Mouse (Mus musculus): Measurements from ENCODE around the gene Ptpru. TPM values are rescaled to one million over a fixed set of nuclear protein-coding genes. Genes with fewer than 3 reads are reported as not detected.

The Ptpru gene
- polyA plus RNA-seq, 1 experiment, result 1.2 TPM

DNA sequence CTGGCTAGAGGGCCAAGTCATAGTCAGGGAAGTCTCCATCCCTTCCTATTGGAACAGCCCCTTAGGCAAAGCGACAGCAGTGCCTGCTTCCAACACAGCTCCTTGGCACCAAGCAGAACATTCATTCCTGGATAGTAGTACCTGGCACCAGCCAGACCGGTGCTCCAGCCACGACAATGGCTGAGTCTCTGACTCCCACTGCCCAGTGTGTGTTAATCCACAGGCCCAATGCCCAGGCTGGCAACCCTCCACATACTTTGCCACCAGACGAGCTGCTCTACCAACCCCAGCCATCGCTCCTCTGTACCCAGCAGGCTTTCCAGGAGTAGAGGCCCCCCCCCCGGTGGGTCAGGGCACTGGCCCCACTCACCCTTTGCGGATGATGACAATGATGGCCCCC, 40.6 kb downstream of the Ptpru start:
- no peak for TF ChIP-seq CTCF (IDR thresholded peaks at IDR 0.05; ENCODE audit: extremely low read depth, insufficient read depth, insufficient read length, insufficient replicate concordance)
- TF ChIP-seq POLR2A (IDR thresholded peaks at IDR 0.05; ENCODE audit: low read depth, low read length), result no peak
- H3K27ac ChIP-seq (ENCODE audit: insufficient read depth, low read length), result no peak overlapping the region
- no peaks in the 10 kb centered on the region for H3K36me3 ChIP-seq (ENCODE audit: control insufficient read depth, insufficient read depth, low read length)
- H3K4me1 ChIP-seq (ENCODE audit: control insufficient read depth, insufficient read depth, insufficient read length), result no peaks in the 10 kb centered on the region
- 86% methylated on average over 7 of the region's 7 CpGs for WGBS
- no peak for DNase-seq (ENCODE audit: low read depth in 1 of 2, low spot score in 2 of 2)
- no peak overlapping the region for H3K4me3 ChIP-seq (ENCODE audit: extremely low read depth, insufficient read depth, insufficient read length)
- H3K27me3 ChIP-seq (ENCODE audit: control insufficient read depth, insufficient read depth, low read length), result no peaks in the 10 kb centered on the region

DNA sequence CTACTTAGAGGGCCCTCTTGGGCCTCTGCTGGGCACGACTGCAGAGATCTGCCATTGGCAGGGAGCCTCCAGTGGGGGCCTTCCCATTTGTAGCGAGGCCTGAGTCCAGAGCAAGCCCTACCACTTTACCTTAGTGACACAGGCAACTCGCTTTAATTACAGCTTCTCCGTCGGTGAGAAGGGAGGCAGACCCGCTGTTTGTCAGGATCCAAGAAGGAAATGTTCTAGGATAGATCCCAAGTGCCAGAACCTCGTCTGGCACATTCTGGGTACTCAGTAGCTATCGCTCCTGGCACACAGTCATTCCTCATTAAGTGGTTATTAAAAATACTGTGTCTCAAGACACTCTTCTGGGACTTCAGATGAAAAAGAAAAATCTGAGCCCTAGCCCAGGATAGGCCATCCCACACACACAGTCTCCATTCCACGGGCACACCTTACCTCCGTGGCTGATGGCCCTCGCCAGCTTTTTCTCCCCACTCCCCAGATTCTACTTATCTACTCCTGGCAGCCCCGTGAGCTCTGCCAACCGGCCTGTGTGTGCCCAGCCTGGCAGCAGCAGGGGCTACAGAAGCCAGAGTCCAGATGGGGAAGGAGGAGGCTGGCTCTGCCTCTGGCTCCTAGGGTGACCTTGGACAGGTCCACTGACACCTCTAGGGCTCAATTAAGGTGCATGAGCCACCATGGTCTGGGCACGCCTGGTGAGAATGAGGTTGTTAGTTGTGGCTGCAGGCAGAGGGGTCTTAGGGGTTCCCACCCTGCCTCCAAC, 41.6 kb downstream of the Ptpru start:
- Histone ChIP-seq H3K27me3 (ENCODE audit: control insufficient read depth, insufficient read depth, low read length) (no peaks in the 10 kb centered on the region), H3K4me1 (ENCODE audit: control insufficient read depth, insufficient read depth, insufficient read length) (no peaks in the 10 kb centered on the region), H3K27ac (ENCODE audit: insufficient read depth, low read length) (no peak overlapping the region), H3K4me3 (ENCODE audit: extremely low read depth, insufficient read depth, insufficient read length) (no peak overlapping the region), H3K36me3 (ENCODE audit: control insufficient read depth, insufficient read depth, low read length) (no peaks in the 10 kb centered on the region)
- WGBS, result 74% methylated on average over 14 of the region's 14 CpGs
- TF ChIP-seq CTCF (IDR thresholded peaks at IDR 0.05; ENCODE audit: extremely low read depth, insufficient read depth, insufficient read length, insufficient replicate concordance) (no peak), POLR2A (IDR thresholded peaks at IDR 0.05; ENCODE audit: low read depth, low read length) (no peak)
- no peak for DNase-seq (ENCODE audit: low read depth in 1 of 2, low spot score in 2 of 2)

DNA sequence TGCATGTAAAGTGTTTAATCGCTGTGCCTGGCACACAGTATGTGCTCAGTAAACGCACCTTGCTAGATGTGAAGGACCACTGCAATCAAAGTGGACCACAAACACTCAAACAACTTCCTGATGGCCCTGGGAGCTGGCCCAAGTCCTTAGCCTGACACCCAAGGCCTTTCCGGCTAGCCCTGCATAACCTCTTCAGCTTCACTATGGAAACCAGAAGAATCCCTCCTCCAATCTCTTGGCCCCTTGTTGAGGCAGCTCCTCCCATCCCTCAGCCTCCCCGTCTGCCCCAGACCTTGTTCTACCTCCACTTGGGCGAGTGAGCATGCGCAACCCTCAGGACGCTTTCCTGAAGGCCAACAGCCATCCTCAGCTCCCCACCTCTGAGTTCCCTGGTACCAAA, 51.3 kb downstream of the Ptpru start:
- 78% methylated on average over 7 of the region's 7 CpGs for WGBS
- no peak overlapping the region for H3K4me3 ChIP-seq (ENCODE audit: extremely low read depth, insufficient read depth, insufficient read length)
- H3K27ac ChIP-seq (ENCODE audit: insufficient read depth, low read length), result no peak overlapping the region
- no peaks in the 10 kb centered on the region for H3K4me1 ChIP-seq (ENCODE audit: control insufficient read depth, insufficient read depth, insufficient read length)
- TF ChIP-seq CTCF (IDR thresholded peaks at IDR 0.05; ENCODE audit: extremely low read depth, insufficient read depth, insufficient read length, insufficient replicate concordance) (no peak), POLR2A (IDR thresholded peaks at IDR 0.05; ENCODE audit: low read depth, low read length) (no peak)
- no peaks in the 10 kb centered on the region; the same call in 1 of the 2 replicates for H3K27me3 ChIP-seq (ENCODE audit: control insufficient read depth, insufficient read depth, low read length)
- no peaks in the 10 kb centered on the region for H3K36me3 ChIP-seq (ENCODE audit: control insufficient read depth, insufficient read depth, low read length)
- no peak for DNase-seq (ENCODE audit: low read depth in 1 of 2, low spot score in 2 of 2)

- H3K4me3 ChIP-seq (ENCODE audit: extremely low read depth, insufficient read depth, insufficient read length), result no peak overlapping the region
- WGBS, result 29% methylated on average over 9 of the region's 9 CpGs
- H3K4me1 ChIP-seq (ENCODE audit: control insufficient read depth, insufficient read depth, insufficient read length), result no peaks in the 10 kb centered on the region
- no peaks in the 10 kb centered on the region for H3K36me3 ChIP-seq (ENCODE audit: control insufficient read depth, insufficient read depth, low read length)
- no peak overlapping the region for H3K27ac ChIP-seq (ENCODE audit: insufficient read depth, low read length)
- TF ChIP-seq CTCF (IDR thresholded peaks at IDR 0.05; ENCODE audit: extremely low read depth, insufficient read depth, insufficient read length, insufficient replicate concordance) (peak; percentile 43; the same call in 1 of the 2 replicates), POLR2A (IDR thresholded peaks at IDR 0.05; ENCODE audit: low read depth, low read length) (no peak)
- no peaks in the 10 kb centered on the region; the same call in 1 of the 2 replicates for H3K27me3 ChIP-seq (ENCODE audit: control insufficient read depth, insufficient read depth, low read length)
- peak; percentile 3 to 13 for DNase-seq (ENCODE audit: low read depth in 1 of 2, low spot score in 2 of 2)
Observed at GRCm38 (mm10) chr4:131784034-131784433, 54.1 kb downstream of the Ptpru start.

GRCm38 (mm10) chr4:131781023-131781422, 57.1 kb downstream of the Ptpru start:
- Histone ChIP-seq H3K27me3 (ENCODE audit: control insufficient read depth, insufficient read depth, low read length) (no peaks in the 10 kb centered on the region; the same call in 1 of the 2 replicates), H3K4me1 (ENCODE audit: control insufficient read depth, insufficient read depth, insufficient read length) (no peaks in the 10 kb centered on the region), H3K36me3 (ENCODE audit: control insufficient read depth, insufficient read depth, low read length) (no peaks in the 10 kb centered on the region), H3K4me3 (ENCODE audit: extremely low read depth, insufficient read depth, insufficient read length) (no peak overlapping the region), H3K27ac (ENCODE audit: insufficient read depth, low read length) (no peak overlapping the region)
- 51% methylated on average over 3 of the region's 3 CpGs for WGBS
- DNase-seq (ENCODE audit: low read depth in 1 of 2, low spot score in 2 of 2), result no peak
- no peak for TF ChIP-seq CTCF (IDR thresholded peaks at IDR 0.05; ENCODE audit: extremely low read depth, insufficient read depth, insufficient read length, insufficient replicate concordance)

- Histone ChIP-seq H3K27me3 (ENCODE audit: control insufficient read depth, insufficient read depth, low read length) (no peaks in the 10 kb centered on the region), H3K4me3 (ENCODE audit: extremely low read depth, insufficient read depth, insufficient read length) (no peak overlapping the region), H3K27ac (ENCODE audit: insufficient read depth, low read length) (no peak overlapping the region), H3K4me1 (ENCODE audit: control insufficient read depth, insufficient read depth, insufficient read length) (no peaks in the 10 kb centered on the region), H3K36me3 (ENCODE audit: control insufficient read depth, insufficient read depth, low read length) (no peaks in the 10 kb centered on the region)
- no peak for DNase-seq (ENCODE audit: low read depth in 1 of 2, low spot score in 2 of 2)
- TF ChIP-seq POLR2A (IDR thresholded peaks at IDR 0.05; ENCODE audit: low read depth, low read length) (no peak), CTCF (IDR thresholded peaks at IDR 0.05; ENCODE audit: extremely low read depth, insufficient read depth, insufficient read length, insufficient replicate concordance) (no peak)
- 87% methylated on average over 14 of the region's 14 CpGs for WGBS
Observed at GRCm38 (mm10) chr4:131778616-131779275, 59.3 kb downstream of the Ptpru start.

GRCm38 (mm10) chr4:131771384-131771783, 66.7 kb downstream of the Ptpru start:
- H3K4me1 ChIP-seq (ENCODE audit: control insufficient read depth, insufficient read depth, insufficient read length), result no peaks in the 10 kb centered on the region
- no peak for TF ChIP-seq POLR2A (IDR thresholded peaks at IDR 0.05; ENCODE audit: low read depth, low read length)
- no peak for TF ChIP-seq CTCF (IDR thresholded peaks at IDR 0.05; ENCODE audit: extremely low read depth, insufficient read depth, insufficient read length, insufficient replicate concordance)
- H3K27ac ChIP-seq (ENCODE audit: insufficient read depth, low read length), result no peak overlapping the region
- H3K4me3 ChIP-seq (ENCODE audit: extremely low read depth, insufficient read depth, insufficient read length), result no peak overlapping the region
- no peaks in the 10 kb centered on the region for H3K36me3 ChIP-seq (ENCODE audit: control insufficient read depth, insufficient read depth, low read length)
- H3K27me3 ChIP-seq (ENCODE audit: control insufficient read depth, insufficient read depth, low read length), result no peaks in the 10 kb centered on the region
- WGBS, result 77% methylated on average over 11 of the region's 11 CpGs
- DNase-seq (ENCODE audit: low read depth in 1 of 2, low spot score in 2 of 2), result no peak
